Mouse (Mus musculus) small intestine, adult 2 months (tissue): Measurements from ENCODE around the gene Synpo2l. TPM values are rescaled to one million over a fixed set of nuclear protein-coding genes. Genes with fewer than 3 reads are reported as not detected.
"Not testable (repeated sequence)": the region's sequence is repeated elsewhere in the genome, so short reads cannot be mapped to it uniquely, and the experiment has no call there.

ENCODE experiments used
- H3K27ac ChIP-seq: fragments of 200-500 bp; 2 replicates; pipeline ENCODE4 v1.5.1; 2012; ENCODE audit warnings: low read depth, low read length, control low read depth, inconsistent platforms; ENCODE audit not compliant: insufficient read depth
- H3K27me3 ChIP-seq: fragments of 200-500 bp; 2 replicates; pipeline ENCODE4 v1.6.1; 2012; ENCODE audit warnings: mild to moderate bottlenecking, moderate library complexity, low read length, inconsistent platforms; ENCODE audit not compliant: control insufficient read depth, insufficient read depth
- H3K36me3 ChIP-seq: fragments of 200-500 bp; 2 replicates; pipeline ENCODE4 v1.6.1; 2012; ENCODE audit warnings: mild to moderate bottlenecking, low read length, control low read depth, inconsistent platforms; ENCODE audit not compliant: control insufficient read depth, insufficient read depth
- H3K4me1 ChIP-seq: fragments of 200-500 bp; 2 replicates; pipeline ENCODE4 v1.6.1; 2012; ENCODE audit warnings: low read length, inconsistent platforms, mixed read lengths; ENCODE audit not compliant: control insufficient read depth, insufficient read depth, insufficient read length
- H3K4me3 ChIP-seq: fragments of 200-500 bp; 2 replicates; pipeline ENCODE4 v1.5.1; 2012; ENCODE audit warnings: low read depth, mild to moderate bottlenecking, control low read depth, inconsistent platforms, low read length, moderate library complexity
- CTCF ChIP-seq: fragments of 200-500 bp; IDR thresholded peaks from 2 replicates; pipeline ENCODE4 v1.5.1; 2012; ENCODE audit warnings: low read depth, mild to moderate bottlenecking, control low read depth, inconsistent platforms, low read length, moderate library complexity, mixed read lengths; ENCODE audit not compliant: insufficient replicate concordance, insufficient read length; ENCODE audit errors: extremely low read depth
- POLR2A ChIP-seq: fragments of 200-500 bp; IDR thresholded peaks from 2 replicates; pipeline ENCODE4 v1.6.1; 2012; ENCODE audit warnings: low read depth, mild to moderate bottlenecking, control low read depth, inconsistent platforms, low read length, moderate library complexity
- WGBS: fragments of 180-500 bp; shearing (Covaris S2); methylation state at CpG from one replicate; pipeline ENCODE4 v1.1.7; 2018; 5-methylcytosine and 5-hydroxymethylcytosine counted together
- polyA plus RNA-seq: library from polyadenylated mRNA; depleted of rRNA; stranded (reverse); fragments of >200 nt; gene quantifications from 2 replicates; pipeline ENCODE4 v1.2.3, GENCODE M21; 2012

Gene Synpo2l
- polyA plus RNA-seq, 1 experiment = 0.06 TPM

GRCm38 (mm10) chr14:20640644-20641437, 27.3 kb downstream of the Synpo2l start, which contains the start of gene Usp54:
Gene Usp54 (minus strand): TSS chr14:20641063.
- H3K36me3 ChIP-seq = no peaks in the 10 kb centered on the region; the same call in 1 of the 2 replicates
- WGBS = under 1% methylated on average over 73 of the region's 73 CpGs
- no peak for TF ChIP-seq CTCF
- TF ChIP-seq POLR2A = peak; percentile 89
- H3K27me3 ChIP-seq = no peaks in the 10 kb centered on the region
- peak within 1 kb of the TSS; percentile 97 for H3K4me3 ChIP-seq
- H3K27ac ChIP-seq = peak within 1 kb of the TSS; percentile 94
- peaks cover 3% of the 10 kb centered on the region; the same call in 1 of the 2 replicates for H3K4me1 ChIP-seq

GRCm38 (mm10) chr14:20639918-20640619, 28.1 kb downstream of the Synpo2l start:
- WGBS = 4% methylated on average over 16 of the region's 16 CpGs
- Histone ChIP-seq H3K4me1 (peaks cover 3% of the 10 kb centered on the region; the same call in 1 of the 2 replicates), H3K27ac (peak overlapping the region; percentile 1; the same call in 1 of the 2 replicates), H3K4me3 (peak overlapping the region; percentile 97), H3K36me3 (no peaks in the 10 kb centered on the region; the same call in 1 of the 2 replicates), H3K27me3 (no peaks in the 10 kb centered on the region)
- TF ChIP-seq POLR2A (no peak), CTCF (no peak)

DNA sequence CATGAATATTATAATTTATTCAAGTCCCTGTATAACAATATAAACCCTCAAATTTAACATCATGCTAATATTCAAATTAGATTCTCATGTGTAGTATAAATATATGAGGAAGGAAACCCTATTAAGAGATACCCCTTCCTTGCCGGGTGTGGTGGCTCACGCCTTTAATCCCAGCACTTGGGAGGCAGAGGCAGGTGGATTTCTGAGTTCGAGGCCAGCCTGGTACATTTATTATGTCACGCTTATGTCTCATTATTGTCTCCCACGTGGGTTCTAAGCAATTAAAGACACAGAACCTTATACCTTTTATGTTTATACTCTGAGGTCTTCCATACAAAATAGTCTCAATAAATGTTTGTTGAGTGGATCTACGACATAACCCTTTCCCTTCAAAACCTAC, 29.5 kb downstream of the Synpo2l start:
- Histone ChIP-seq H3K4me1 (peaks cover 3% of the 10 kb centered on the region; the same call in 1 of the 2 replicates), H3K27ac (no peak overlapping the region), H3K27me3 (no peaks in the 10 kb centered on the region), H3K36me3 (no peaks in the 10 kb centered on the region; the same call in 1 of the 2 replicates), H3K4me3 (no peak overlapping the region)
- 84% methylated on average over 6 of the region's 6 CpGs for WGBS
- TF ChIP-seq POLR2A (no peak), CTCF (no peak)

- H3K4me3 ChIP-seq = no peak overlapping the region
- TF ChIP-seq CTCF (no peak), POLR2A (no peak)
- whole genome bisulfite sequencing = 71% methylated on average over 2 of the region's 2 CpGs
- H3K36me3 ChIP-seq = no peaks in the 10 kb centered on the region; the same call in 1 of the 2 replicates
- H3K27me3 ChIP-seq = no peaks in the 10 kb centered on the region
- no peak overlapping the region for H3K27ac ChIP-seq
- H3K4me1 ChIP-seq = peaks cover 3% of the 10 kb centered on the region; the same call in 1 of the 2 replicates
Measured at GRCm38 (mm10) chr14:20637818-20638574, 30.2 kb downstream of the Synpo2l start.

DNA sequence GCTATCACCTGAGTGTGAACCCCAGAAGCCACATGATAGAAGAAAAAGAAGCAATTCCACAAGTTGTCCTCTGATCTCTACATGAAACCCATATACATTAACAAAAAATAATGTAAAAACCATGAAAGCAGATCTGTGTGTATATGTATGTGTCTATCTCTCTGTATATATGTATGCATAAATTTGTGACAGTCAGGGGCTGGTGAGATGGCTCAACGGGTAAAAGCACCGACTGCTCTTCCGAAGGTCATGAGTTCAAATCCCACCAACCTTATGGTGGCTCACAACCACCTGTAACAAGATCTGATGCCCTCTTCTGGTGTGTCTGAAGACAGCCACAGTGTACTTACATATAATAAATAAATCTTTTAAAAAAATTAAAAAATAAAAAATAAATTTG, 31.2 kb downstream of the Synpo2l start:
- not testable (repeated sequence) for H3K36me3 ChIP-seq, H3K27me3 ChIP-seq, H3K4me3 ChIP-seq, H3K27ac ChIP-seq, H3K4me1 ChIP-seq
- WGBS = 91% methylated on average over 3 of the region's 3 CpGs

- 37% methylated on average over 2 of the region's 2 CpGs for WGBS
- no peaks in the 10 kb centered on the region for H3K27me3 ChIP-seq
- H3K36me3 ChIP-seq = no peaks in the 10 kb centered on the region
- H3K27ac ChIP-seq = no peak overlapping the region
- H3K4me3 ChIP-seq = no peak overlapping the region
- TF ChIP-seq POLR2A = no peak
- no peak for TF ChIP-seq CTCF
- H3K4me1 ChIP-seq = no peaks in the 10 kb centered on the region
Measured at GRCm38 (mm10) chr14:20635546-20635945, 32.6 kb downstream of the Synpo2l start.
